Mouse (Mus musculus): Measurements from ENCODE around the gene Auh. TPM values are rescaled to one million over a fixed set of nuclear protein-coding genes. Genes with fewer than 3 reads are reported as not detected.

Auh gene
- polyA plus RNA-seq, 1 experiment from 2014 or later: 35.2 TPM

- no peaks in the 10 kb centered on the region for H3K9me3 ChIP-seq (ENCODE audit: control insufficient read depth, low read length)
- WGBS: 87% methylated on average over 3 of the region's 3 CpGs
Measured at GRCm38 (mm10) chr13:52972626-52973025, 43.1 kb upstream of the Auh start.

GRCm38 (mm10) chr13:52970876-52971275 is 41.4 kb upstream of the Auh start:
- ATAC-seq (ENCODE audit: low read depth): no peak

More at GRCm38 (mm10) chr13:52972626-52973025, 43.1 kb upstream of the Auh start:
- Histone ChIP-seq H3K36me3 (ENCODE audit: control insufficient read depth, insufficient read depth, low read length) (peaks cover 13% of the 10 kb centered on the region), H3K9ac (ENCODE audit: low read depth, low read length) (no peak overlapping the region), H3K4me2 (ENCODE audit: low read depth, low read length) (no peak overlapping the region), H3K27me3 (replicated peaks; ENCODE audit: control insufficient read depth, insufficient read depth, low read length) (no peaks in the 10 kb centered on the region), H3K4me1 (ENCODE audit: control insufficient read depth, insufficient read depth, low read length) (peaks cover 23% of the 10 kb centered on the region), H3K27ac (replicated peaks; ENCODE audit: low read depth, low read length) (no peak overlapping the region), H3K4me3 (ENCODE audit: low read depth, low read length) (no peak overlapping the region)
- no peak for ATAC-seq (ENCODE audit: low read depth)
- no peak for DNase-seq (ENCODE audit: low spot score)

GRCm38 (mm10) chr13:52962922-52963321 is 33.4 kb upstream of the Auh start:
- DNase-seq (ENCODE audit: low spot score): no peak
- 89% methylated on average over 4 of the region's 4 CpGs for WGBS

More at GRCm38 (mm10) chr13:52970876-52971275, 41.4 kb upstream of the Auh start:
- H3K9me3 ChIP-seq (ENCODE audit: control insufficient read depth, low read length): no peaks in the 10 kb centered on the region
- 82% methylated on average over 6 of the region's 6 CpGs for WGBS
- H3K27me3 ChIP-seq (replicated peaks; ENCODE audit: control insufficient read depth, insufficient read depth, low read length): no peaks in the 10 kb centered on the region
- H3K9ac ChIP-seq (ENCODE audit: low read depth, low read length): no peak overlapping the region
- peaks cover 30% of the 10 kb centered on the region for H3K36me3 ChIP-seq (ENCODE audit: control insufficient read depth, insufficient read depth, low read length)
- H3K4me3 ChIP-seq (ENCODE audit: low read depth, low read length): no peak overlapping the region
- peaks cover 6% of the 10 kb centered on the region for H3K4me1 ChIP-seq (ENCODE audit: control insufficient read depth, insufficient read depth, low read length)
- DNase-seq (ENCODE audit: low spot score): no peak
- H3K27ac ChIP-seq (replicated peaks; ENCODE audit: low read depth, low read length): no peak overlapping the region
- H3K4me2 ChIP-seq (ENCODE audit: low read depth, low read length): no peak overlapping the region

GRCm38 (mm10) chr13:52962361-52962760 is 32.9 kb upstream of the Auh start:
- no peak overlapping the region for H3K4me3 ChIP-seq (ENCODE audit: low read depth, low read length)
- H3K27me3 ChIP-seq (replicated peaks; ENCODE audit: control insufficient read depth, insufficient read depth, low read length): no peaks in the 10 kb centered on the region
- 74% methylated on average over 6 of the region's 6 CpGs for WGBS

More at GRCm38 (mm10) chr13:52962922-52963321, 33.4 kb upstream of the Auh start:
- Histone ChIP-seq H3K4me1 (ENCODE audit: control insufficient read depth, insufficient read depth, low read length) (no peaks in the 10 kb centered on the region), H3K9ac (ENCODE audit: low read depth, low read length) (no peak overlapping the region), H3K9me3 (ENCODE audit: control insufficient read depth, low read length) (no peaks in the 10 kb centered on the region), H3K4me3 (ENCODE audit: low read depth, low read length) (no peak overlapping the region), H3K27ac (replicated peaks; ENCODE audit: low read depth, low read length) (no peak overlapping the region), H3K36me3 (ENCODE audit: control insufficient read depth, insufficient read depth, low read length) (peaks cover 33% of the 10 kb centered on the region), H3K27me3 (replicated peaks; ENCODE audit: control insufficient read depth, insufficient read depth, low read length) (no peaks in the 10 kb centered on the region), H3K4me2 (ENCODE audit: low read depth, low read length) (no peak overlapping the region)
- ATAC-seq (ENCODE audit: low read depth): no peak

GRCm38 (mm10) chr13:52953779-52954553 is 24.5 kb upstream of the Auh start:
- 85% methylated on average over 6 of the region's 6 CpGs for WGBS
- Histone ChIP-seq H3K9me3 (ENCODE audit: control insufficient read depth, low read length) (no peaks in the 10 kb centered on the region), H3K36me3 (ENCODE audit: control insufficient read depth, insufficient read depth, low read length) (no peaks in the 10 kb centered on the region), H3K4me1 (ENCODE audit: control insufficient read depth, insufficient read depth, low read length) (no peaks in the 10 kb centered on the region), H3K4me3 (ENCODE audit: low read depth, low read length) (no peak overlapping the region), H3K9ac (ENCODE audit: low read depth, low read length) (no peak overlapping the region), H3K27ac (replicated peaks; ENCODE audit: low read depth, low read length) (no peak overlapping the region), H3K27me3 (replicated peaks; ENCODE audit: control insufficient read depth, insufficient read depth, low read length) (no peaks in the 10 kb centered on the region), H3K4me2 (ENCODE audit: low read depth, low read length) (no peak overlapping the region)
- no peak for ATAC-seq (ENCODE audit: low read depth)
- no peak for DNase-seq (ENCODE audit: low spot score)

More at GRCm38 (mm10) chr13:52962361-52962760, 32.9 kb upstream of the Auh start:
- Histone ChIP-seq H3K4me1 (ENCODE audit: control insufficient read depth, insufficient read depth, low read length) (no peaks in the 10 kb centered on the region), H3K9me3 (ENCODE audit: control insufficient read depth, low read length) (no peaks in the 10 kb centered on the region), H3K36me3 (ENCODE audit: control insufficient read depth, insufficient read depth, low read length) (peaks cover 28% of the 10 kb centered on the region), H3K27ac (replicated peaks; ENCODE audit: low read depth, low read length) (no peak overlapping the region), H3K4me2 (ENCODE audit: low read depth, low read length) (no peak overlapping the region), H3K9ac (ENCODE audit: low read depth, low read length) (no peak overlapping the region)
- ATAC-seq (ENCODE audit: low read depth) (no peak), DNase-seq (ENCODE audit: low spot score) (no peak)

GRCm38 (mm10) chr13:52949211-52949610 is 19.7 kb upstream of the Auh start:
- no peaks in the 10 kb centered on the region for H3K9me3 ChIP-seq (ENCODE audit: control insufficient read depth, low read length)
- no peak overlapping the region for H3K27ac ChIP-seq (replicated peaks; ENCODE audit: low read depth, low read length)
- DNase-seq (ENCODE audit: low spot score): no peak
- WGBS: 76% methylated on average over 3 of the region's 3 CpGs
- no peaks in the 10 kb centered on the region for H3K27me3 ChIP-seq (replicated peaks; ENCODE audit: control insufficient read depth, insufficient read depth, low read length)
- H3K4me2 ChIP-seq (ENCODE audit: low read depth, low read length): no peak overlapping the region
- no peaks in the 10 kb centered on the region for H3K4me1 ChIP-seq (ENCODE audit: control insufficient read depth, insufficient read depth, low read length)
- no peak overlapping the region for H3K4me3 ChIP-seq (ENCODE audit: low read depth, low read length)
- ATAC-seq (ENCODE audit: low read depth): no peak
- no peak overlapping the region for H3K9ac ChIP-seq (ENCODE audit: low read depth, low read length)
- H3K36me3 ChIP-seq (ENCODE audit: control insufficient read depth, insufficient read depth, low read length): no peaks in the 10 kb centered on the region

- Histone ChIP-seq H3K9ac (ENCODE audit: low read depth, low read length) (no peak overlapping the region), H3K4me2 (ENCODE audit: low read depth, low read length) (no peak overlapping the region), H3K4me3 (ENCODE audit: low read depth, low read length) (no peak overlapping the region), H3K36me3 (ENCODE audit: control insufficient read depth, insufficient read depth, low read length) (no peaks in the 10 kb centered on the region), H3K9me3 (ENCODE audit: control insufficient read depth, low read length) (no peaks in the 10 kb centered on the region), H3K4me1 (ENCODE audit: control insufficient read depth, insufficient read depth, low read length) (no peaks in the 10 kb centered on the region), H3K27me3 (replicated peaks; ENCODE audit: control insufficient read depth, insufficient read depth, low read length) (no peaks in the 10 kb centered on the region), H3K27ac (replicated peaks; ENCODE audit: low read depth, low read length) (no peak overlapping the region)
- DNase-seq (ENCODE audit: low spot score) (no peak), ATAC-seq (ENCODE audit: low read depth) (no peak)
- 68% methylated on average over 4 of the region's 4 CpGs for WGBS
Measured at GRCm38 (mm10) chr13:52947545-52947944, 18.1 kb upstream of the Auh start.

- no peak for ATAC-seq (ENCODE audit: low read depth)
- 78% methylated on average over 9 of the region's 9 CpGs for WGBS
Measured at GRCm38 (mm10) chr13:52945769-52946168, 16.3 kb upstream of the Auh start.

GRCm38 (mm10) chr13:52944116-52944515 is 14.6 kb upstream of the Auh start:
- Histone ChIP-seq H3K27ac (replicated peaks; ENCODE audit: low read depth, low read length) (no peak overlapping the region), H3K27me3 (replicated peaks; ENCODE audit: control insufficient read depth, insufficient read depth, low read length) (no peaks in the 10 kb centered on the region), H3K4me3 (ENCODE audit: low read depth, low read length) (no peak overlapping the region), H3K9me3 (ENCODE audit: control insufficient read depth, low read length) (no peaks in the 10 kb centered on the region), H3K4me1 (ENCODE audit: control insufficient read depth, insufficient read depth, low read length) (no peaks in the 10 kb centered on the region), H3K36me3 (ENCODE audit: control insufficient read depth, insufficient read depth, low read length) (no peaks in the 10 kb centered on the region), H3K4me2 (ENCODE audit: low read depth, low read length) (no peak overlapping the region), H3K9ac (ENCODE audit: low read depth, low read length) (no peak overlapping the region)
- ATAC-seq (ENCODE audit: low read depth): no peak
- WGBS: 59% methylated on average over 4 of the region's 4 CpGs
- DNase-seq (ENCODE audit: low spot score): no peak

More at GRCm38 (mm10) chr13:52945769-52946168, 16.3 kb upstream of the Auh start:
- H3K4me1 ChIP-seq (ENCODE audit: control insufficient read depth, insufficient read depth, low read length): no peaks in the 10 kb centered on the region
- H3K27ac ChIP-seq (replicated peaks; ENCODE audit: low read depth, low read length): no peak overlapping the region
- no peak overlapping the region for H3K4me3 ChIP-seq (ENCODE audit: low read depth, low read length)
- DNase-seq (ENCODE audit: low spot score): no peak
- H3K9me3 ChIP-seq (ENCODE audit: control insufficient read depth, low read length): no peaks in the 10 kb centered on the region
- no peak overlapping the region for H3K9ac ChIP-seq (ENCODE audit: low read depth, low read length)
- H3K27me3 ChIP-seq (replicated peaks; ENCODE audit: control insufficient read depth, insufficient read depth, low read length): no peaks in the 10 kb centered on the region
- H3K4me2 ChIP-seq (ENCODE audit: low read depth, low read length): no peak overlapping the region
- H3K36me3 ChIP-seq (ENCODE audit: control insufficient read depth, insufficient read depth, low read length): no peaks in the 10 kb centered on the region
